ENCODE assay signal across 8 mouse cellular contexts in the genomic region with DNA sequence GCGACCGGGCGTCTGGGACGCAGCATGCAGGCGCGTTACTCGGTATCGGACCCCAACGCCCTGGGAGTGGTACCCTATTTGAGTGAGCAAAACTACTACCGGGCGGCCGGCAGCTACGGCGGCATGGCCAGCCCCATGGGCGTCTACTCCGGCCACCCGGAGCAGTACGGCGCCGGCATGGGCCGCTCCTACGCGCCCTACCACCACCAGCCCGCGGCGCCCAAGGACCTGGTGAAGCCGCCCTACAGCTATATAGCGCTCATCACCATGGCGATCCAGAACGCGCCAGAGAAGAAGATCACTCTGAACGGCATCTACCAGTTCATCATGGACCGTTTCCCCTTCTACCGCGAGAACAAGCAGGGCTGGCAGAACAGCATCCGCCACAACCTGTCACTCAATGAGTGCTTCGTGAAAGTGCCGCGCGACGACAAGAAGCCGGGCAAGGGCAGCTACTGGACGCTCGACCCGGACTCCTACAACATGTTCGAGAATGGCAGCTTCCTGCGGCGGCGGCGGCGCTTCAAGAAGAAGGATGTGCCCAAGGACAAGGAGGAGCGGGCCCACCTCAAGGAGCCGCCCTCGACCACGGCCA. TPM values are rescaled to one million over a fixed set of nuclear protein-coding genes. Genes with fewer than 3 reads are reported as not detected.
DNase-seq lines count a peak whose midpoint lies in the region; ATAC-seq lines count a peak whose summit lies in the region.

No protein-coding gene starts in this region.

- WGBS in lung, embryonic 15.5 days = under 1% methylated on average over 55 of the region's 55 CpGs
- under 1% methylated on average over 55 of the region's 55 CpGs for WGBS in embryonic facial prominence, embryonic 11.5 days
- WGBS in hindbrain, embryonic 15.5 days = under 1% methylated on average over 55 of the region's 55 CpGs
- 1% methylated on average over 55 of the region's 55 CpGs for WGBS in midbrain, embryonic 13.5 days

- peaks cover 32% of the 10 kb centered on the region for H3K4me1 ChIP-seq in lung, embryonic 15.5 days
- peaks cover 9% of the 10 kb centered on the region for H3K4me1 ChIP-seq in embryonic facial prominence, embryonic 11.5 days (ENCODE audit: control insufficient read depth, insufficient read depth, low read length)
- H3K4me1 ChIP-seq in hindbrain, embryonic 15.5 days (replicated peaks) = peaks cover 15% of the 10 kb centered on the region
- H3K4me1 ChIP-seq in midbrain, embryonic 13.5 days (replicated peaks) = peaks cover 13% of the 10 kb centered on the region

- peak overlapping the region; percentile 53 for H3K4me3 ChIP-seq in lung, embryonic 15.5 days
- peak overlapping the region; percentile 67 for H3K4me3 ChIP-seq in embryonic facial prominence, embryonic 11.5 days (ENCODE audit: low read depth, low read length)
- H3K4me3 ChIP-seq in hindbrain, embryonic 15.5 days = peak overlapping the region; percentile 34
- H3K4me3 ChIP-seq in midbrain, embryonic 13.5 days (replicated peaks) = peak overlapping the region; percentile 39

- ATAC-seq in lung, embryonic 15.5 days (ENCODE audit: borderline replicate concordance, extremely low read depth, low FRiP score, low TSS enrichment) = peak; percentile 47
- ATAC-seq in embryonic facial prominence, embryonic 11.5 days (replicated peaks; ENCODE audit: insufficient number of reproducible peaks, low FRiP score, low TSS enrichment, low read depth) = peak; percentile 52; the same call in 1 of the 2 replicates
- ATAC-seq in hindbrain, embryonic 15.5 days (ENCODE audit: low FRiP score, low read depth) = peak; percentile 47; the same call in 1 of the 2 replicates
- ATAC-seq in midbrain, embryonic 13.5 days = 0 out of 2 replicates have a peak, but pooled peaks have one; percentile 28

- peak overlapping the region; percentile 95 for H3K4me2 ChIP-seq in lung, embryonic 15.5 days
- peak overlapping the region; percentile 88 for H3K4me2 ChIP-seq in embryonic facial prominence, embryonic 11.5 days (ENCODE audit: low read depth, low read length)
- H3K4me2 ChIP-seq in hindbrain, embryonic 15.5 days = peak overlapping the region; percentile 56
- H3K4me2 ChIP-seq in midbrain, embryonic 13.5 days (replicated peaks) = peak overlapping the region; percentile 58

- peaks cover 88% of the 10 kb centered on the region for H3K27me3 ChIP-seq in lung, embryonic 15.5 days
- H3K27me3 ChIP-seq in embryonic facial prominence, embryonic 11.5 days (ENCODE audit: control insufficient read depth, insufficient read depth, low read length) = peaks cover 50% of the 10 kb centered on the region
- peaks cover 87% of the 10 kb centered on the region for H3K27me3 ChIP-seq in hindbrain, embryonic 15.5 days
- peaks cover 97% of the 10 kb centered on the region for H3K27me3 ChIP-seq in midbrain, embryonic 13.5 days

- DNase-seq in lung, postnatal 10 days = no peak
- DNase-seq in embryonic facial prominence, embryonic 11.5 days (ENCODE audit: low spot score) = peak; percentile 56
- no peak for DNase-seq in cerebellum, postnatal 36 days
- no peak for DNase-seq in c-Kit-positive CD71-positive TER-119-positive erythroid progenitor cells, embryonic 14.5 days (ENCODE audit: low spot score)
- no peak for DNase-seq in frontal cortex, adult 2 months (ENCODE audit: extremely low spot score in 1 of 2, low spot score in 1 of 2)

- H3K27ac ChIP-seq in lung, embryonic 15.5 days = no peak overlapping the region
- peak overlapping the region; percentile 89 for H3K27ac ChIP-seq in embryonic facial prominence, embryonic 11.5 days (replicated peaks; ENCODE audit: low read depth, low read length)
- 0 out of 2 replicates have a peak overlapping the region, but pooled peaks have one; percentile 4 for H3K27ac ChIP-seq in hindbrain, embryonic 15.5 days (replicated peaks)
- no peak overlapping the region for H3K27ac ChIP-seq in midbrain, embryonic 13.5 days

- no peaks in the 10 kb centered on the region for H3K36me3 ChIP-seq in lung, embryonic 15.5 days
- no peaks in the 10 kb centered on the region for H3K36me3 ChIP-seq in embryonic facial prominence, embryonic 11.5 days (replicated peaks; ENCODE audit: control insufficient read depth, insufficient read depth, low read depth, low read length)
- H3K36me3 ChIP-seq in hindbrain, embryonic 15.5 days = no peaks in the 10 kb centered on the region
- no peaks in the 10 kb centered on the region for H3K36me3 ChIP-seq in midbrain, embryonic 13.5 days

- H3K9ac ChIP-seq in lung, embryonic 15.5 days = peak overlapping the region; percentile 55
- peak overlapping the region; percentile 85 for H3K9ac ChIP-seq in embryonic facial prominence, embryonic 11.5 days (replicated peaks; ENCODE audit: low read length)
- H3K9ac ChIP-seq in hindbrain, embryonic 15.5 days = no peak overlapping the region; the same call in 1 of the 2 replicates
- H3K9ac ChIP-seq in midbrain, embryonic 13.5 days (replicated peaks) = 0 out of 2 replicates have a peak overlapping the region, but pooled peaks have one; percentile 32

- no peaks in the 10 kb centered on the region for H3K9me3 ChIP-seq in lung, embryonic 15.5 days
- H3K9me3 ChIP-seq in embryonic facial prominence, embryonic 11.5 days (replicated peaks; ENCODE audit: control insufficient read depth, low read length) = no peaks in the 10 kb centered on the region
- no peaks in the 10 kb centered on the region for H3K9me3 ChIP-seq in hindbrain, embryonic 15.5 days
- H3K9me3 ChIP-seq in midbrain, embryonic 13.5 days = peaks cover 3% of the 10 kb centered on the region; the same call in 1 of the 2 replicates

RNA-seq across cellular contexts. Expression of a gene that starts 0.7 kb away (rescaled TPM):
- 2.1 and 2.3 TPM in 2 replicates for polyA plus RNA-seq in lung, embryonic 15.5 days (2015; fragmentation: Nextera tagmentation; extraction: Ambion mirVana)
- 15.1 and 15.7 TPM in 2 replicates for polyA plus RNA-seq in embryonic facial prominence, embryonic 11.5 days (2014; fragmentation: Nextera tagmentation; extraction: Ambion mirVana)
- 4.1 and 5.5 TPM in 2 replicates for polyA plus RNA-seq in hindbrain, embryonic 15.5 days (2015; fragmentation: Nextera tagmentation; extraction: Ambion mirVana)
- polyA plus RNA-seq in midbrain, embryonic 13.5 days (2015; fragmentation: Nextera tagmentation; extraction: Ambion mirVana) = 1.3 and 1.9 TPM in 2 replicates
- polyA plus RNA-seq in frontal cortex, adult 2 months (2012; rRNA removed) = 1.5 TPM in 2 replicates

RNA-seq across cellular contexts. Expression of a gene that starts 8.5 kb away (rescaled TPM):
- 60.2 and 60.8 TPM in 2 replicates for polyA plus RNA-seq in lung, embryonic 15.5 days (2015; fragmentation: Nextera tagmentation; extraction: Ambion mirVana)
- polyA plus RNA-seq in embryonic facial prominence, embryonic 11.5 days (2014; fragmentation: Nextera tagmentation; extraction: Ambion mirVana) = 50.0 and 52.5 TPM in 2 replicates
- 50.3 and 51.0 TPM in 2 replicates for polyA plus RNA-seq in hindbrain, embryonic 15.5 days (2015; fragmentation: Nextera tagmentation; extraction: Ambion mirVana)
- polyA plus RNA-seq in midbrain, embryonic 13.5 days (2015; fragmentation: Nextera tagmentation; extraction: Ambion mirVana) = 57.8 and 60.7 TPM in 2 replicates
- 87.9 and 95.5 TPM in 2 replicates for polyA plus RNA-seq in frontal cortex, adult 2 months (2012; rRNA removed)

RNA-seq across cellular contexts. Expression of a gene that starts 11.1 kb away (rescaled TPM):
- 6.8 and 8.5 TPM in 2 replicates for polyA plus RNA-seq in lung, embryonic 15.5 days (2015; fragmentation: Nextera tagmentation; extraction: Ambion mirVana)
- 4.4 and 4.7 TPM in 2 replicates for polyA plus RNA-seq in embryonic facial prominence, embryonic 11.5 days (2014; fragmentation: Nextera tagmentation; extraction: Ambion mirVana)
- polyA plus RNA-seq in hindbrain, embryonic 15.5 days (2015; fragmentation: Nextera tagmentation; extraction: Ambion mirVana) = 0.14 and 0.40 TPM in 2 replicates
- polyA plus RNA-seq in midbrain, embryonic 13.5 days (2015; fragmentation: Nextera tagmentation; extraction: Ambion mirVana) = 0.12 and 0.13 TPM in 2 replicates
- 0.04 and 0.10 TPM in 2 replicates for polyA plus RNA-seq in frontal cortex, adult 2 months (2012; rRNA removed)

RNA-seq across cellular contexts. Expression of a gene that starts 32.5 kb away (rescaled TPM):
- 151 and 157 TPM in 2 replicates for polyA plus RNA-seq in lung, embryonic 15.5 days (2015; fragmentation: Nextera tagmentation; extraction: Ambion mirVana)
- polyA plus RNA-seq in embryonic facial prominence, embryonic 11.5 days (2014; fragmentation: Nextera tagmentation; extraction: Ambion mirVana) = 19.6 and 24.5 TPM in 2 replicates
- polyA plus RNA-seq in hindbrain, embryonic 15.5 days (2015; fragmentation: Nextera tagmentation; extraction: Ambion mirVana) = 1.3 and 1.4 TPM in 2 replicates
- 0.39 and 0.71 TPM in 2 replicates for polyA plus RNA-seq in midbrain, embryonic 13.5 days (2015; fragmentation: Nextera tagmentation; extraction: Ambion mirVana)
- 2.1 and 2.4 TPM in 2 replicates for polyA plus RNA-seq in frontal cortex, adult 2 months (2012; rRNA removed)

Comparison
In these comparisons a context has a peak if more than half of its experiments do, and no peak if none do; other contexts are left out.
1. H3K27ac ChIP-seq: peak in embryonic facial prominence, embryonic 11.5 days (single experiment) and hindbrain, embryonic 15.5 days (single experiment); none in lung, embryonic 15.5 days (single experiment) and midbrain, embryonic 13.5 days (single experiment).
2. Peak in every context shown above with its lines, with median percentiles within 50 percentile points of each other: ATAC-seq, H3K4me2 ChIP-seq and H3K4me3 ChIP-seq.